Mouse (Mus musculus) stomach, embryonic 14.5 days (tissue): ENCODE measurements around the gene Lef1. TPM values are rescaled to one million over a fixed set of nuclear protein-coding genes. Genes with fewer than 3 reads are reported as not detected.

Experiments used
- ATAC-seq: fragments of 200-750 bp; cut with Nextera tagmentation; 2 replicates; pipeline ENCODE4 v1.8.0; 2017; ENCODE audit warnings: low read depth, moderate TSS enrichment; ENCODE audit not compliant: insufficient number of reproducible peaks, insufficient read depth, low FRiP score
- H3K27ac ChIP-seq: fragments of 300-500 bp; sonication (generic); 2 replicates; pipeline ENCODE4 v1.5.1; 2014; ENCODE audit warnings: mild to moderate bottlenecking, low read length, moderate library complexity, mixed read lengths
- H3K27me3 ChIP-seq: fragments of 300-500 bp; sonication (generic); 2 replicates; pipeline ENCODE4 v1.6.1; 2014; ENCODE audit warnings: low read length, control low read depth, mixed read lengths; ENCODE audit not compliant: control insufficient read depth, insufficient read depth
- H3K36me3 ChIP-seq: fragments of 300-500 bp; sonication (generic); 2 replicates; pipeline ENCODE4 v1.6.1; 2014; ENCODE audit warnings: mild to moderate bottlenecking, control low read depth, low read length, moderate library complexity, mixed read lengths; ENCODE audit not compliant: control insufficient read depth, insufficient read depth
- H3K4me1 ChIP-seq: fragments of 300-500 bp; sonication (generic); 2 replicates; pipeline ENCODE4 v1.6.1; 2014; ENCODE audit warnings: low read length, control low read depth, mixed read lengths; ENCODE audit not compliant: control insufficient read depth, insufficient read depth
- H3K4me2 ChIP-seq: fragments of 300-500 bp; sonication (generic); replicated peaks from 2 replicates; pipeline ENCODE4 v1.6.1; 2014; ENCODE audit warnings: low read depth, low read length, control low read depth
- H3K4me3 ChIP-seq: fragments of 300-500 bp; sonication (generic); 2 replicates; pipeline ENCODE4 v1.5.1; 2014; ENCODE audit warnings: low read depth, low read length, control low read depth
- H3K9ac ChIP-seq: fragments of 300-500 bp; sonication (generic); replicated peaks from 2 replicates; pipeline ENCODE4 v1.6.1; 2014; ENCODE audit warnings: low read depth, mild to moderate bottlenecking, control low read depth, low read length, moderate library complexity, mixed read lengths
- H3K9me3 ChIP-seq: fragments of 300-500 bp; sonication (generic); 2 replicates; pipeline ENCODE4 v1.6.1; 2016; ENCODE audit warnings: low read depth, low read length, control low read depth; ENCODE audit not compliant: control insufficient read depth
- WGBS: fragments of 180-500 bp; shearing (Covaris S2); extraction: QIAGEN DNeasy Blood & Tissue Kit; methylation state at CpG from one replicate; pipeline ENCODE4 v1.1.7; 2014; 5-methylcytosine and 5-hydroxymethylcytosine counted together
- polyA plus RNA-seq: library from polyadenylated mRNA; unstranded; fragments of >200 nt; fragmentation: Nextera tagmentation; extraction: Ambion mirVana; gene quantifications from 2 replicates; pipeline ENCODE4 v1.2.1, GENCODE M21; 2014

Gene Lef1
- polyA plus RNA-seq, 1 experiment from 2014 or later, result 1.3 TPM

GRCm38 (mm10) chr3:131155657-131156056, 45.4 kb downstream of the Lef1 start:
- no peaks in the 10 kb centered on the region for H3K36me3 ChIP-seq
- no peak overlapping the region for H3K27ac ChIP-seq
- ATAC-seq, result no peak
- H3K4me1 ChIP-seq, result no peaks in the 10 kb centered on the region
- 50% methylated on average over 3 of the region's 3 CpGs for WGBS
- H3K4me2 ChIP-seq, result no peak overlapping the region
- no peaks in the 10 kb centered on the region for H3K9me3 ChIP-seq
- no peaks in the 10 kb centered on the region for H3K27me3 ChIP-seq
- H3K9ac ChIP-seq, result no peak overlapping the region
- H3K4me3 ChIP-seq, result no peak overlapping the region

GRCm38 (mm10) chr3:131156377-131156776, 46.1 kb downstream of the Lef1 start:
- no peak overlapping the region for H3K27ac ChIP-seq
- no peak overlapping the region for H3K4me3 ChIP-seq
- H3K27me3 ChIP-seq, result no peaks in the 10 kb centered on the region
- H3K4me1 ChIP-seq, result no peaks in the 10 kb centered on the region
- H3K9ac ChIP-seq, result no peak overlapping the region
- no peak overlapping the region for H3K4me2 ChIP-seq
- WGBS, result 26% methylated on average over 11 of the region's 11 CpGs
- H3K9me3 ChIP-seq, result no peaks in the 10 kb centered on the region
- ATAC-seq, result no peak
- H3K36me3 ChIP-seq, result no peaks in the 10 kb centered on the region

- H3K27ac ChIP-seq, result no peak overlapping the region
- no peaks in the 10 kb centered on the region for H3K4me1 ChIP-seq
- no peaks in the 10 kb centered on the region for H3K27me3 ChIP-seq
- ATAC-seq, result no peak
- H3K9ac ChIP-seq, result no peak overlapping the region
- no peak overlapping the region for H3K4me2 ChIP-seq
- 39% methylated on average over 7 of the region's 7 CpGs for WGBS
- H3K4me3 ChIP-seq, result no peak overlapping the region
- no peaks in the 10 kb centered on the region for H3K36me3 ChIP-seq
- H3K9me3 ChIP-seq, result no peaks in the 10 kb centered on the region
Observed at GRCm38 (mm10) chr3:131157471-131157870, 47.2 kb downstream of the Lef1 start.

GRCm38 (mm10) chr3:131159204-131159760, 49.0 kb downstream of the Lef1 start:
- Histone ChIP-seq H3K4me1 (no peaks in the 10 kb centered on the region), H3K27me3 (no peaks in the 10 kb centered on the region), H3K36me3 (no peaks in the 10 kb centered on the region), H3K27ac (no peak overlapping the region), H3K4me2 (no peak overlapping the region), H3K9ac (no peak overlapping the region), H3K9me3 (no peaks in the 10 kb centered on the region), H3K4me3 (no peak overlapping the region)
- WGBS, result 65% methylated on average over 12 of the region's 12 CpGs
- no peak for ATAC-seq

DNA sequence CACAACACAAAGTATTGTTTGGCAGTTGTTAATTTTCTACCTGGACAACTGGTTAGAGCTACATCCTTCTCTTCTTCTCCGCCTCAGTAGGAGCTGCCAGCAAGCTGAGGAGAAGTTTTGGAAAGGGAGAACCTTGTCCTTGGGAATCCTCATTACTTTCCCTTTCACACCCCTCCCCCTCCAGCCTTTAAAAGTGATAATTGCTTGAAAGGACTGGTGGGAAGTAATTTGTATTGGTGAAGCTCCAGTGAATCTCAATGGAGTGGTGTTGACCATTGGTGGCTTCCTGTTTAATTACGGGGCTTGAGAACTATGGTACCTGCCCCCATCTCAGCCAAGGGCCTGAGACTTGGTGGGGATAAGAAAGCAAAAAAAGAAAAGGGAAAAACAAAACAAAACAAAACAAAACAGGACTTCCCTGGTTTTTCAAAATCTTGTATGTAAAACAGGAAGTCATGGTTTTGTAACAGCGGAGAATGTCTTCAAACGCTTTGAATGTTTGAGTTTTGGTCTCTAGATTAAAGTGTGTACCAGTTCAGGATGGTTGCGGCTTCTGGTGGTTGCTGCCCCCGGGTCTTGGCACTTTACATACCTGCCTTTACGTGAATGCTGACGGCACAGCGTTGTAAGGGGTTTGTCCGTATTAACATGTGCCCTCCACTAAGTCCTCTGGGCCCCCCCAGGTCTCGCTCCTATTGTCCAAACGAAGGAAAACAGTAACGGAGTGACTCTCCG, 49.8 kb downstream of the Lef1 start:
- no peak for ATAC-seq
- Histone ChIP-seq H3K4me2 (no peak overlapping the region), H3K9ac (no peak overlapping the region), H3K4me3 (no peak overlapping the region), H3K27ac (no peak overlapping the region), H3K27me3 (no peaks in the 10 kb centered on the region), H3K36me3 (no peaks in the 10 kb centered on the region), H3K9me3 (no peaks in the 10 kb centered on the region), H3K4me1 (no peaks in the 10 kb centered on the region)
- WGBS, result 83% methylated on average over 14 of the region's 14 CpGs

- no peak overlapping the region for H3K9ac ChIP-seq
- no peak overlapping the region for H3K4me2 ChIP-seq
- WGBS, result 67% methylated on average over 7 of the region's 7 CpGs
- no peaks in the 10 kb centered on the region for H3K4me1 ChIP-seq
- no peak overlapping the region for H3K27ac ChIP-seq
- H3K9me3 ChIP-seq, result no peaks in the 10 kb centered on the region
- ATAC-seq, result no peak
- H3K4me3 ChIP-seq, result no peak overlapping the region
- no peaks in the 10 kb centered on the region for H3K27me3 ChIP-seq
- no peaks in the 10 kb centered on the region for H3K36me3 ChIP-seq
Observed at GRCm38 (mm10) chr3:131160921-131161320, 50.6 kb downstream of the Lef1 start.

GRCm38 (mm10) chr3:131167731-131168130, 57.5 kb downstream of the Lef1 start:
- H3K27me3 ChIP-seq, result no peaks in the 10 kb centered on the region
- no peaks in the 10 kb centered on the region for H3K4me1 ChIP-seq
- ATAC-seq, result no peak
- no peaks in the 10 kb centered on the region for H3K9me3 ChIP-seq
- WGBS, result 89% methylated on average over 4 of the region's 4 CpGs
- no peak overlapping the region for H3K9ac ChIP-seq
- no peak overlapping the region for H3K27ac ChIP-seq
- H3K36me3 ChIP-seq, result no peaks in the 10 kb centered on the region
- no peak overlapping the region for H3K4me3 ChIP-seq
- H3K4me2 ChIP-seq, result no peak overlapping the region

DNA sequence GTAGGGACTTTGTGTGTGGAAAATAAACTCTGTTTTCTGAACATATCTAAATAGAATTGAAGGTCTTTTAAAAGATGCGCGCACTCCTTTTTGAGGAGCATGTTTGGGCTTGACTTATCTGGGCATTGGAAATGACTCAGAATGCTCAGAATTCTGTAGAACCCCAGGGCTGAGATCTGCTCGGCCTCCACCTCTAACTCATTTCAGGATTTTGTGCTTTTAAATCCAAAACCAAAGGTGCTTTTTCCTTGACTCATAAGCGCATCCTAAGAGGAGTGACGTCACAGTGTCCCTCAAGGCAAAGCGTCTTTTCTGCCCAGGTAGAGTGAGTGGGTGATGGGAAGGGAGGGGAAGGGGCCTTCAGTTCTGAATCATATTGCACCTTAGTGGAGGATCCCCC, 58.9 kb downstream of the Lef1 start:
- Histone ChIP-seq H3K36me3 (no peaks in the 10 kb centered on the region), H3K9me3 (no peaks in the 10 kb centered on the region), H3K27ac (no peak overlapping the region), H3K4me2 (no peak overlapping the region), H3K4me3 (no peak overlapping the region), H3K9ac (no peak overlapping the region), H3K4me1 (no peaks in the 10 kb centered on the region), H3K27me3 (no peaks in the 10 kb centered on the region)
- 91% methylated on average over 6 of the region's 6 CpGs for WGBS
- no peak for ATAC-seq
